Mouse (Mus musculus) hindbrain, embryonic 16.5 days (tissue): ENCODE results near the gene Acad9. TPM values are rescaled to one million over a fixed set of nuclear protein-coding genes. Genes with fewer than 3 reads are reported as not detected.

ENCODE experiments used
- ATAC-seq: fragments of 200-750 bp; cut with Nextera tagmentation; 2 replicates; pipeline ENCODE4 v1.8.0; 2017; ENCODE audit warnings: moderate TSS enrichment, moderate library complexity
- H3K27ac ChIP-seq: fragments of 300-500 bp; sonication (generic); 2 replicates; pipeline ENCODE4 v1.5.1; 2014; ENCODE audit warnings: low read depth, mild to moderate bottlenecking, control low read depth, low read length, moderate library complexity
- H3K27me3 ChIP-seq: fragments of 300-500 bp; sonication (generic); replicated peaks from 2 replicates; pipeline ENCODE4 v1.6.1; 2014; ENCODE audit warnings: low read length; ENCODE audit not compliant: control insufficient read depth, insufficient read depth
- H3K36me3 ChIP-seq: fragments of 300-500 bp; sonication (generic); 2 replicates; pipeline ENCODE4 v1.6.1; 2014; ENCODE audit warnings: mild to moderate bottlenecking, low read length, moderate library complexity, mixed read lengths; ENCODE audit not compliant: control insufficient read depth, insufficient read depth
- H3K4me1 ChIP-seq: fragments of 300-500 bp; sonication (generic); 2 replicates; pipeline ENCODE4 v1.6.1; 2014; ENCODE audit warnings: low read depth, low read length; ENCODE audit not compliant: control insufficient read depth, insufficient read depth
- H3K4me2 ChIP-seq: fragments of 300-500 bp; sonication (generic); 2 replicates; pipeline ENCODE4 v1.6.1; 2014; ENCODE audit warnings: mild to moderate bottlenecking, low read length, control low read depth, moderate library complexity
- H3K4me3 ChIP-seq: fragments of 300-500 bp; sonication (generic); 2 replicates; pipeline ENCODE4 v1.5.1; 2014; ENCODE audit warnings: mild to moderate bottlenecking, low read length, control low read depth, moderate library complexity
- H3K9ac ChIP-seq: fragments of 300-500 bp; sonication (generic); 2 replicates; pipeline ENCODE4 v1.6.1; 2014; ENCODE audit warnings: low read depth, mild to moderate bottlenecking, control low read depth, low read length, moderate library complexity
- H3K9me3 ChIP-seq: fragments of 300-500 bp; sonication (generic); 2 replicates; pipeline ENCODE4 v1.6.1; 2014; ENCODE audit warnings: mild to moderate bottlenecking, low read length, moderate library complexity; ENCODE audit not compliant: control insufficient read depth
- WGBS: fragments of 180-500 bp; shearing (Covaris S2); extraction: QIAGEN DNeasy Blood & Tissue Kit; methylation state at CpG from one replicate; pipeline ENCODE4 v1.1.7; 2014; 5-methylcytosine and 5-hydroxymethylcytosine counted together
- polyA plus RNA-seq: library from polyadenylated mRNA; unstranded; fragments of >200 nt; fragmentation: Nextera tagmentation; extraction: Ambion mirVana; gene quantifications from 2 replicates; pipeline ENCODE4 v1.2.1, GENCODE M21; 2015

The Acad9 gene
- polyA plus RNA-seq, 1 experiment from 2014 or later: 101 TPM

DNA sequence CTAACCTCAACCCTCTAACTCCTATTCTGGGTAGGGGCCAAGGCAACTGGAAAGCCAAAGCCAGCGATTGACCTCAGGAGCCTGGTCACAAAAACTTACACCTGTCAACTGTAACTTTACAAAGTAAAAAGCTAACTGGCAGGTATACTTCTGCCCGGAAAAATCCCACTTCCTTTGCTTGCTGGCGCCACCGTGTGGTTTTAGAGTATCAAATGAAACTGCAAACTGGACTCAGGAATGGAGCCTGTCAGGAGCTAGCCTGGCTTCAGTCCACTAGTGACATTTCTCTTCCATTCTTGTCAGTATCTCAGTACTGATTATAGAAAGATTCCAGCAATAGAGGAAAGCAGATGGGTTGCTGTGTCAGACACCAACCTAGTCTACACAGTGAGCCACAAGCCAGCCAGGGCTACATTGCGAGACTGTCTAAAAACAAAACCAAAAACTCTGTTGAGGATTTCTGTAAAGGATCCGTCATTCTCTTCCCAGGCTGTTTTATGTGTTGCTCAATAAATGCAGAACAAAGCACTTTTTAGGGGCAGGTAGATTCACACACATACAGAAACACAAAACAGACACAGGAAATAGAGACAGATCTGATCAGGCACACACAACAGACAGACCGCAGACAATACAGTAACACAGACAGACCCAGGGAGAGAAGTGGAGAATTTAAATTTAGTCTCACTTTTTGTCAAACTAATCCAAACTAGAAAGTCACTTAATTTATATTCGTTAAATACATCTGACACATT is 5.5 kb upstream of the Acad9 start:
- Histone ChIP-seq H3K4me3 (no peak overlapping the region), H3K9me3 (no peaks in the 10 kb centered on the region), H3K4me1 (peaks cover 2% of the 10 kb centered on the region), H3K4me2 (no peak overlapping the region), H3K36me3 (no peaks in the 10 kb centered on the region), H3K27me3 (peaks cover 9% of the 10 kb centered on the region), H3K27ac (no peak overlapping the region), H3K9ac (no peak overlapping the region; the same call in 1 of the 2 replicates)
- peak; percentile 52; the same call in 1 of the 2 replicates for ATAC-seq
- WGBS: 34% methylated on average over 8 of the region's 8 CpGs

DNA sequence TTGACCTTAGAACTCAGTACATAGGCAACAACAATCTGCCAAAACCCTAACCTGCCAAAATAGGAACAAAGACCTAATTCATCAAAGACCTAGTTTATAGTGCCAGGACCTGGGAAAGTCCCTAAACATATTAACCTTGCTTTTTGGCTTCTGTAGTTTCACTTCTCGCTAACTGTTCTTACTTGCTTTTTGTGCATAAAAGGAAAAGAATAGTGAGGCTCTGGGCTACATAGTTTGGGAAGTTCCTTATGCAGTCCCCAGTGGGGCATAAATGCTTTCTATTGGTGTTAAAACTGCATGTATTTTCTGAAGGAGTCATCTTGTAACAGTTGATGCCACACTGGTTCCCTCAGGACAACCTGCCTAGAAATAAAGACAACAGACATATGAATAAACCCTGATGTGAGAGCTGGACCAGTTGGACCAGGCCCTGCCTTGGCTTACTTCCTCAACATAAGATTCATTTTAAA is 1.2 kb upstream of the Acad9 start:
- H3K4me2 ChIP-seq: no peak overlapping the region
- H3K27me3 ChIP-seq: peaks cover 9% of the 10 kb centered on the region
- H3K27ac ChIP-seq: no peak overlapping the region
- no peak overlapping the region for H3K9ac ChIP-seq
- no peaks in the 10 kb centered on the region for H3K9me3 ChIP-seq
- peaks cover 20% of the 10 kb centered on the region for H3K4me1 ChIP-seq
- no peak for ATAC-seq
- H3K36me3 ChIP-seq: no peaks in the 10 kb centered on the region
- no peak overlapping the region for H3K4me3 ChIP-seq
- WGBS: 100% methylated on average over 1 of the region's 1 CpGs

DNA sequence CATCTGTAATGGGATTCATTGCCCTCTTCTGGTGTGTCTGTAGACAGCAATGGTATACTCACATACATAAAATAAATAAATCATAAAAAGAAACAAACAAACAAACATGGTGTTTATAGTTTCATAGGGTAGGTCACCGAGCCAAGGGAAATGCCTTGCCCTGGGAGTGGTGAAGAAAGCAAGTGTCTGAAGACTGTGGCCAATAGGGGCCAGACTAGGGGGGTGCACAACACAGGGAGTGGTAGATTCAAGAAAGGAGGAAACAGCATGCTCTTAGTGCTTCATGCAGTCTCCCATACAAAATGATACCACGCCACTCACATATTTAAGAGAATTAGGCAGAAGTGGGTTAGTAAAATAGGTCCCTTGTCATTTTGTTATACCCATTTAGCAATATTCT is 613 bp upstream of the Acad9 start:
- peaks cover 9% of the 10 kb centered on the region for H3K27me3 ChIP-seq
- no peak overlapping the region for H3K27ac ChIP-seq
- WGBS: 98% methylated on average over 2 of the region's 2 CpGs
- no peak; the same call in 1 of the 2 replicates for ATAC-seq
- peak overlapping the region; percentile 100 for H3K4me3 ChIP-seq
- H3K9ac ChIP-seq: no peak overlapping the region
- peak overlapping the region; percentile 95 for H3K4me2 ChIP-seq
- H3K9me3 ChIP-seq: no peaks in the 10 kb centered on the region
- H3K4me1 ChIP-seq: peaks cover 20% of the 10 kb centered on the region
- H3K36me3 ChIP-seq: no peaks in the 10 kb centered on the region

DNA sequence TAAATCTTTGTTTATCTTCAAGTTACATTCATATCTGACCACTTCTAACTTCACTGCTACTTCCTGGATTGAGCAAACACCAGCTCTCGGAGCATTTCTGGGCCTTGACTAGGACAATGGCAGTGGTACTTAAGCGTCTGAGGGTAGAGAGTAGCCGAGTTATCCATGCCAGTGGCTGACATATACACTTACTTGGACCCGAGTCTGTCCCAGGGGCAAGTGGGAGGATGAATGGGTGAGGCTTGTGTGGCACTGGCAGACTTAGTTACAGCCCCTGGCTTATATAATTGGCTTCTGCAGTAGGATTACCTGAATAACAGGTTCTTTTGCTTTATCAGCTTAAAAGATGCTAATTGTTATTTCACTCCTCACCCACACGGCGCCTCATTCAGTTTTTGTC is 2.0 kb downstream of the Acad9 start:
- Histone ChIP-seq H3K4me2 (no peak overlapping the region), H3K4me3 (no peak overlapping the region), H3K27me3 (peaks cover 4% of the 10 kb centered on the region; the same call in 1 of the 2 replicates), H3K36me3 (no peaks in the 10 kb centered on the region), H3K9me3 (no peaks in the 10 kb centered on the region), H3K9ac (no peak overlapping the region), H3K4me1 (peaks cover 20% of the 10 kb centered on the region), H3K27ac (no peak overlapping the region)
- 93% methylated on average over 6 of the region's 6 CpGs for WGBS
- ATAC-seq: no peak

DNA sequence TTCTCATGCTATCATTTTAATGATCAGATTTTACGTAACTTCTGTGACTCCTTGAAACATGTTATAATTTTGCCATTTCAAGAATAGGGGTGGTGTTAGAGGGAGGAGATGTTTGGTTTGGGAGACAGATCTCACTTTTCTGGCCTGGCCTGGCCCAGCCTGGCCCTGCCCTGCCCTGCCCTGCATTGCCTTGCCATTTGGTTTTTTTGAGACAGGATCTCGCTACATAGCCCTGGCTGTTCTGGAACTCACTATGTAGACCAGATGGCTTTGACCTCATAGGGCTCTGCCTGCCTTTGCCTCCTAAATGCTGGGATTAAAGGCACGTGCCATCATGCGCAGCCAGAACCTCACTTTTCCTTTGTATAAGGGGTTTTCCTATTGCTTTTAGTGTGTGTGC is 4.7 kb downstream of the Acad9 start:
- Histone ChIP-seq H3K4me2 (no peak overlapping the region), H3K27me3 (no peaks in the 10 kb centered on the region), H3K9ac (no peak overlapping the region), H3K36me3 (peaks cover 19% of the 10 kb centered on the region), H3K9me3 (no peaks in the 10 kb centered on the region), H3K4me3 (no peak overlapping the region), H3K27ac (no peak overlapping the region), H3K4me1 (peaks cover 17% of the 10 kb centered on the region)
- WGBS: 93% methylated on average over 4 of the region's 4 CpGs
- ATAC-seq: no peak

DNA sequence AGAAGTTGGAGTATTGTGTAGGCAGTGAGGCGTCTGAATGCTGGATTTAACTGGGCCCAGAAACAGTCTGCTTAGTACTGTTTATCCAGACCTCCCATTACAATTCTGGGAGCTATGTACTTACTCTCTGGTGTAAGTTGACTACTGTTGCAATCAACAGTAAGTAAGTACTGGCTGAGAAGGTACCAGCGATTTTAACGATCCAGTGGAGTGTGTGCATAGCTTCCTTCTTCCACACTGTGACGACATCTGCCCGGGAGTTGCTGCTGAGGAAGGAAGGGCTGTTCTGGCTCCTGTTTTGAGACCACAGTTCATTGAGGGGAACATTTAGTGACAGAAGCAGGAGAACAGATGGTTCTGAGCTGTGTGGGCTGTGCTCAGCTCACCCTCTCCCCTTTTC is 5.3 kb downstream of the Acad9 start:
- peaks cover 25% of the 10 kb centered on the region for H3K36me3 ChIP-seq
- ATAC-seq: no peak
- no peak overlapping the region for H3K9ac ChIP-seq
- peaks cover 16% of the 10 kb centered on the region for H3K4me1 ChIP-seq
- H3K27me3 ChIP-seq: no peaks in the 10 kb centered on the region
- no peak overlapping the region for H3K27ac ChIP-seq
- 98% methylated on average over 5 of the region's 5 CpGs for WGBS
- no peak overlapping the region for H3K4me3 ChIP-seq
- H3K9me3 ChIP-seq: no peaks in the 10 kb centered on the region
- no peak overlapping the region for H3K4me2 ChIP-seq

DNA sequence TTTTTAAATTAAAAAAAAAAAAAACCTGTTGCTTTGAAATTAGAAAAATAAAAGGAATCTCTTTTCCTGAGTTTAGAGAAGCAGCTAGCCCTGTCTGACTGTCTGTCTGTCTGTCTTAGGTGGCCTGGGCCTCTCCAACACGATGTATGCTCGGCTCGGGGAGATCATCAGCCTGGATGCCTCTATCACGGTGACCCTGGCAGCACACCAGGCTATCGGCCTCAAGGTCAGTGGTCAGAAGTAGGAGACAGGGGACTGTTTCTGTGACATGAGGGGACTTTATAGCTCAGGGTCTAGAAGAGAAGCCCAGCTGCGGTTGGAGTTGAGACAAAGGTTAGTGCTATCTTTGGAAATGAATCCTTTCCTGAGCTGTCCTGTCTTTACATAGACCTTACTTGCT is 8.5 kb downstream of the Acad9 start:
- Histone ChIP-seq H3K4me3 (no peak overlapping the region), H3K4me2 (no peak overlapping the region), H3K27ac (no peak overlapping the region), H3K9ac (no peak overlapping the region), H3K36me3 (peaks cover 51% of the 10 kb centered on the region), H3K9me3 (no peaks in the 10 kb centered on the region), H3K27me3 (no peaks in the 10 kb centered on the region), H3K4me1 (no peaks in the 10 kb centered on the region)
- 97% methylated on average over 6 of the region's 6 CpGs for WGBS
- ATAC-seq: no peak

DNA sequence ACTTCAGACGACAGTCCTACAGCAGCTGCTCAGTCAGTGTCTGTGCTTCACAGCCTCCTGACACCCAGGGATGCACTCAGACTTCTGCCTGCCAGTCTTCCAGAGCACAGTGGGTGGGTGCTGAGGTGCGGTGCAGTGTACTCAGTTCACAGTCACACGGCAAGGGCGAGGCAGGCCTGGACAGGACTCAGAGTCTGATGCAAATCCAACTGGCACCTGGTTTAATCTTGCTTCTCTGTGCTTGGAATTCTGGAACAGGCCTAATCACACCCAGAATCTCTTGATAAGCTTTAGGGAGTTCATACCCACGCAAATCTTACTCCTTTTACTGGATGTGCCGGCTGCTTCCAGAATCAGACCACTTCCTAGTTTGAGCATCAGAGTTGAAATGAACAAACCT is 9.7 kb downstream of the Acad9 start:
- no peak overlapping the region for H3K9ac ChIP-seq
- ATAC-seq: no peak
- H3K4me1 ChIP-seq: no peaks in the 10 kb centered on the region
- no peak overlapping the region for H3K4me2 ChIP-seq
- H3K27me3 ChIP-seq: no peaks in the 10 kb centered on the region
- no peak overlapping the region for H3K4me3 ChIP-seq
- H3K36me3 ChIP-seq: peaks cover 62% of the 10 kb centered on the region
- WGBS: 91% methylated on average over 6 of the region's 6 CpGs
- H3K9me3 ChIP-seq: no peaks in the 10 kb centered on the region
- no peak overlapping the region for H3K27ac ChIP-seq

DNA sequence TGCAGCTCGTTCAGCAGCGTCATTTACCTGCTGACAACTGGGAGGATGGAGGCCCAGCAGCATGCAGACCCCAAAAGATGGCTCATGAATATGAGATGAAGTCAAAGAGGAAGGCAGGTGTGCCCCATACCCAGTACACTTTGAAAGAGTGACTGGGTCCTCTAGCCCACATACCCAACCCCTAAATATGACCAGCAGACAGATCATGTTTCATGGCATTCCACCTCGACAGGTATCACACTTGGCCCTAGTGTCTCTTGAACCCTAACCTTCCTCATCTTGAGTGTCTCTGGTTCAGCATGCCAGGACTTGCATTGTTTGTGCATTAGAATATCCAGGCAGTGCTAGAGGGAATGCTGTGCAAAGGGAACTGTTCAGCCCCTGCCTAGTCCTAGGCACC is 11.6 kb downstream of the Acad9 start:
- Histone ChIP-seq H3K4me1 (no peaks in the 10 kb centered on the region), H3K4me3 (no peak overlapping the region), H3K9me3 (no peaks in the 10 kb centered on the region), H3K4me2 (no peak overlapping the region), H3K27me3 (no peaks in the 10 kb centered on the region), H3K27ac (no peak overlapping the region), H3K36me3 (peaks cover 73% of the 10 kb centered on the region), H3K9ac (no peak overlapping the region)
- WGBS: 96% methylated on average over 3 of the region's 3 CpGs
- no peak for ATAC-seq
